Mouse (Mus musculus): ENCODE measurements around the gene Cntrob.

The Cntrob gene

GRCm38 (mm10) chr11:69297799-69298198 lies 25.8 kb downstream of the Cntrob start:
- no peak for DNase-seq

- DNase-seq = no peak
These were observed 28.3 kb downstream of the Cntrob start for GRCm38 (mm10) chr11:69295286-69295685.

DNA sequence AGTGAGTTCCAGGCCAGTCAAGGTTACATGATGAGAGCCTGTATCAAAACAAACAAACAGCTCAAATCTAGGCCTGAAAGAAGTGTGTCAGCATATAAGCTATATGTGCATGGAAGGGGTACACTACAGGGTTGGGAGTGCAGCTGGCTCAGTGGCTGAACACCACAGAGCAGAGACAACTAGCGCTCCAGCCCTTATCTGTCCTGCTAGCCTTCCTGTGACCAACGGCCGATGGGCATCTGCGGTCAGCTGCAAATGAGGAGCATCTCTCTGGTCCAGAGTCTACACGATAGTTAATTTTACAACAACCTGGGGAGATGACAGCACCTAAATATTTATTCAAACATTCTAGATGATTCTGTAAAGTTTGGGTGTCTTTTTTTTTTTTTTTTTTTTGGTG lies 32.5 kb downstream of the Cntrob start:
- no peak for DNase-seq

GRCm38 (mm10) chr11:69277267-69277666 lies 46.3 kb downstream of the Cntrob start:
- no peak for DNase-seq

- DNase-seq = no peak
These were observed 47.5 kb downstream of the Cntrob start for GRCm38 (mm10) chr11:69276081-69276480.

DNA sequence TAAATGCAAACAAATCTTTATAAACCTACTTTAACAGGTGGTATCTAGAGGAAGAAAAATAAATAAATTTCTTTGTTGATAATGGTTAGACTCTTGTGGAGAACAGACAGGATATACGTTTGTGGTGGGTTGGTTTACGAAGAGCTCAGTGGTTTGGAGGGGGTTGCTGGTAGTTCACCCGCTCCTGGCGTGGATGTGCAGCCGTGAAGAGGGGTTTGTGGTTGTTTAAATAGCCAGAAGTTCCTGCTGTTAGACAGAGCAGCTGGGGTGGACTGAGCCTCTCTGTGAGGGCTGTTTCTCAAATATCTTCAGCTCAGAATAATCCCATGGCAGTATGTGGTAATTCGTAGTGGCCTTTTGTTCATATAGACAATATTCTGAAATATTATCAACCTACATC lies 47.9 kb downstream of the Cntrob start:
- no peak for DNase-seq

- DNase-seq = peak; percentile 91
These were observed 51.3 kb downstream of the Cntrob start for GRCm38 (mm10) chr11:69272122-69272740.

GRCm38 (mm10) chr11:69269575-69269974 lies 54.0 kb downstream of the Cntrob start:
- peak; percentile 86 for DNase-seq

GRCm38 (mm10) chr11:69268100-69268499 lies 55.5 kb downstream of the Cntrob start:
- DNase-seq = no peak

DNA sequence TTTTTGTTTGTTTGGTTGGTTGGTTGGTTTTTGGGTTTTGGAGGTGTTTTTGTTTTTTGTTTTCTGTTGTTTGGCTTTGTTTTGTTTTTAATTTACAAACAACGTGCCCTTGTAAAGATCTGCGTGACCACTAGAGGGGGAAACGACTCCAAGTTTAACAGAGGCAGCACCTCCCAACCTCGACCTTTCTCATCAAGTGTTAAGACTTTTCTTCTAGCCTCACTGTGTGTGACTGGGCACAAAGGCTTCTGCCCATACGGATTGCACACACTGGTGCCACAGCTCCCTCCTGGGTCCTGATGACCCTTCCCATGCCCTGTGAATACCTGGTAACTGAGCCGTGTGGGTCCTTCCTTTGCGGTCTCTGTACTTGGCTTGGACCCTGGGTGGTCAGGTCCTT lies 56.2 kb downstream of the Cntrob start:
- DNase-seq = peak; percentile 47

DNA sequence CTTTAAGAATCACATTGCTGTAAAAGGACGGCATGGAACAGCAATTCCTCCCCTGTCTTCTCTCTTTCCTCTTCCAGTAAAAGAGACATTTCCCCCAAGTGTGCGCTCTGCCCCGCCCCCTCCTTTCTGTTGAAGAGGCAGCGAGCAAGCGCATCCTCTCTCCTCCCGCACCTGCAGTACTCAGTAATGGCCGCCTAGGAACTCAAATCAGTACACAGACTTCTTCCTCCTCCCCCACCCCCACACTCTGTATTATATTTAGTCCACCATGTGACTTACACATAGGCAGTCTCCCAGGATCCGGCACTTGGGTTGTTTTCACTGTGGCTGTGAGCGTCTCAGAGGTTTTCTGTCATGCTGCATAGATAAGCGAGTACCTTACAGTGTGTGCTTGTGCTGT lies 57.3 kb downstream of the Cntrob start:
- peak; percentile 65 for DNase-seq

GRCm38 (mm10) chr11:69265410-69265809 lies 58.2 kb downstream of the Cntrob start:
- no peak for DNase-seq

DNA sequence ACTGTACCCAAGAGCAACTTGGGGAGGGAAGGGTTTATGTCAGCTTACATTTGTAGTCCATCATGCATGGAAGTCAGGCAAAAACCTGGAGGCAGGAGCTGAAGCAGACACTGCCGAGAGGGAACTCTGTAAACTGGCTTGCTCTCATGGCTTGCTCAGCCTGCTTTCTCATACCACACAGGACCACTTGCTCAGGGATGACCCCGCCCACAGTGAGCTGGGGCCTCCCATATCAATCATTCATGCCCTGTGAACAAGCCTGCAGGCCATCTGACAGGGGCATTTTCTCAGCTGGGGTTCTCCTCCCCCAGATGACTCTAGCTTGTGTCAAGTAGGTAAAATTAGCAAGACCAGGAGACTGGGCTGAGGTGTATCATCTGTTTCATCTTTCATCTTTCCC lies 59.3 kb downstream of the Cntrob start:
- no peak for DNase-seq

- no peak for DNase-seq
These were observed 63.5 kb downstream of the Cntrob start for GRCm38 (mm10) chr11:69260111-69260510.

DNA sequence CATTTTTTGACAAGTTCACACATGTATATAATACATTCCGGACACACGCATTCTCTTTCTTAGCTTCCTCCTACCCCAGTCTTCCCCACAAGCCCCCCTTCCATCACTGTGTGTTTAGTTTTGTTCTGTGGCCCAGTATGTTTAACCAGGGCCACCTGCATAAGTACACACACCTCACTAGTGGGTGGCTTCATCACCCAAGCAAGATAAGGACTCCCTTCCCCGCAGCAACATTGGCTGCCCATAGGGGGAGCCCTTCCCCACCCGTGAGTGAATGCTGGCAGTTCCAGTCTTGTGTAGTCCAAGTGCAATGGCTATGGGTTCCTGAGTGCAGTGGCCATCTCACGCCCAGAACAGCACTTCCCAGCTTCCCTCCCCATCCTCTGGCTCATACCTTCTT lies 65.3 kb downstream of the Cntrob start:
- DNase-seq = peak; percentile 53

GRCm38 (mm10) chr11:69257807-69258206 lies 65.8 kb downstream of the Cntrob start:
- no peak for DNase-seq

DNA sequence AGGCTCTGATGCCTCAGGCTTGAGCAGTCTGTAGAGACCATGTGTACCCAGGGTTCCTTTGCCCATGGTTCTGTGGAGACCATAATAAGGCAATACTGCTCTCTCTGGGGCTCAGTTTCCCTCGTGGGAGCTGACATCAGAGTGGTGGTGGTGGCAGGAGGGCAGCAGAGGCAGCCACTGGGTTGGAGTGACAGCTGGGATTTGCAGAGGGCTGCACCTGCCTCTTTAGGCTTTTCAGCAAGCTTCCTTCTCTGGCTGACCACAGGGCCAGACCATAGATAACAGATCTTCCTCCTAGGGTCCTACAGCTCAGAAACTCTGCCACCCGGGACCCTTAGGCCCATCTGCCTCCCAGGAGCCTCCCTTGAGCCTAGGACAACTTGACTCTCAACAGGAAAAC lies 66.5 kb downstream of the Cntrob start:
- no peak for DNase-seq

DNA sequence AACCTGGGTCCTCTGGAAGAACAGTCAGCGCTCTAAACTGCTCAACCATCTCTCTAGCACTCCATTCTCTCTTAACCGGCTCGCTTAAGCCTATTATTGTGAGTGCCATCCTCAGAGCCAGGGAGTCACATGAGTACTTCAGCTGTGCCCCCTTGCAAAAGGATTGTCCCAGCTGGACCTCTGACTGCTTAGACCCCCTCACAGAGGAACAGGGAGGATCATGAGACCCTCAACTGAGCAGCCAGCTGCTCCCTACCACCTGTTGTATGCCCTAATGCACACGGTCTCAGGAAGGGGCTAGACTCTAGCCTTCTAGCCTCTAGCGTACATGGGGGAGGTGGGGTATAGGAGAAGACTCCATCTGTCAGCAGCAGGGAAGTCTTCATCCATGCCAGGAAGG lies 68.8 kb downstream of the Cntrob start:
- DNase-seq = no peak

DNA sequence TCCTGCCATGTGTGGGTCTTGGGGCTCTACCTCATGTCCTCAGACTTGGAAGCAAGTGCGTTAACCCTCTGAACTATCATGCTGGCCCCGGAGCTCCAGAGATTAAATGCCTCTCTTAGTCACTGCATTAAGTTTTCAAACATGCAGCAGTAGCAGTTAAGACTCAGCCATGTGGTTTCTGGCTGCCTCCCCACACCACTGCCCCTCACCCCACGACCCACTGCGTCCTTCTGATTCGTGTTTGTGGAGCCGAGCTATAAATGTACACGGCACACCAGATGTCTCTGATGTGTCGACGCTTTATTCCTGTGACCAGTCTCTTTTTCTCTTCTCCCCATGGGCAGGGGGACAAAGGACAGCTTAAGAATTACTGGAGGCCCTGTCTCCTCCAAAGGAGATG lies 70.4 kb downstream of the Cntrob start:
- no peak for DNase-seq

- DNase-seq = no peak
These were observed 71.6 kb downstream of the Cntrob start for GRCm38 (mm10) chr11:69251953-69252352.

- no peak for DNase-seq
These were observed 72.3 kb downstream of the Cntrob start for GRCm38 (mm10) chr11:69251135-69251842.

DNA sequence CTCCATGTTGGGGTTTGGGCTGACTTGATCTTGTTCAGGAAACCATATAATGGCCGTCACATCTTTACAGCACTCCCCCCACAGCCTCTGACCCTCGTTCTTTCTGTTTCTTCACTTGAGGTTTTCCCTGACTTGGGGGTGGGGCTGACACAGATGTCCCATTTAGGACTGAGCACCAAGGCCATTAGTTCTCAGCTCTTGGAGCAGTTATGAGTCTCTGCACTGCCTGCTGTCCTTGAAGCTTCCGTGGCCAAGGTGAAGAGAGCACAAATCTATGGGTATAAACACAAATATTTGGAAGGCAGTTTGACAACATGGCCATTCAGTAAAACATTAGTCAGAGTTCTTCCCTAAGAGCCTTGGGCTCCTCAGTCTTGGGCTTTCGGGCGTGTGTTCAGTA lies 73.5 kb downstream of the Cntrob start:
- no peak for DNase-seq

Data from kidney, postnatal 10 days (tissue).